Mouse (Mus musculus) liver, adult 2 months (tissue): ENCODE results near the gene Gm20388. TPM values are rescaled to one million over a fixed set of nuclear protein-coding genes. Genes with fewer than 3 reads are reported as not detected.
"Not testable (repeated sequence)": the region's sequence is repeated elsewhere in the genome, so short reads cannot be mapped to it uniquely, and the experiment has no call there.

ENCODE experiments used
- DNase-seq: peaks from one replicate; pipeline ENCODE4 v3.0.0-alpha.2; 2011; ENCODE audit warnings: low read depth, low spot score; ENCODE audit errors: extremely low read depth
- H3K27ac ChIP-seq: fragments of 200-500 bp; replicated peaks from 2 replicates; pipeline ENCODE4 v1.5.1; 2012; ENCODE audit warnings: low read depth, mild to moderate bottlenecking, control low read depth, inconsistent platforms, low read length; ENCODE audit not compliant: insufficient read depth
- H3K27me3 ChIP-seq: fragments of 200-500 bp; 2 replicates; pipeline ENCODE4 v1.6.1; 2012; ENCODE audit warnings: mild to moderate bottlenecking, moderate library complexity, low read length, inconsistent platforms; ENCODE audit not compliant: control insufficient read depth, insufficient read depth
- H3K36me3 ChIP-seq: fragments of 200-500 bp; 2 replicates; pipeline ENCODE4 v1.6.1; 2012; ENCODE audit warnings: low read length, inconsistent platforms; ENCODE audit not compliant: control insufficient read depth, insufficient read depth
- H3K4me1 ChIP-seq: fragments of 200-500 bp; 2 replicates; pipeline ENCODE4 v1.6.1; 2011; ENCODE audit warnings: low read length; ENCODE audit not compliant: control insufficient read depth, insufficient read depth
- H3K4me3 ChIP-seq: fragments of 200-500 bp; 2 replicates; pipeline ENCODE4 v1.5.1; 2011; ENCODE audit warnings: low read depth, mild to moderate bottlenecking, control low read depth, low read length, moderate library complexity; ENCODE audit not compliant: insufficient read depth
- H3K79me2 ChIP-seq: fragments of 200-500 bp; 2 replicates; pipeline ENCODE4 v1.6.1; 2012; ENCODE audit warnings: inconsistent platforms, mild to moderate bottlenecking, low read length, moderate library complexity; ENCODE audit not compliant: control insufficient read depth, insufficient read depth
- H3K9ac ChIP-seq: fragments of 200-500 bp; 2 replicates; pipeline ENCODE4 v1.6.1; 2012; ENCODE audit warnings: low read depth, mild to moderate bottlenecking, control low read depth, inconsistent platforms, low read length
- CTCF ChIP-seq: fragments of 200-500 bp; IDR thresholded peaks from 2 replicates; pipeline ENCODE4 v1.5.1; 2011; ENCODE audit warnings: low read depth, low read length, control low read depth
- POLR2A ChIP-seq: fragments of 200-500 bp; IDR thresholded peaks from 2 replicates; pipeline ENCODE4 v1.6.1; 2011; ENCODE audit warnings: low read length, control low read depth; ENCODE audit not compliant: insufficient read depth; ENCODE audit errors: extremely low read depth
- WGBS: fragments of 180-500 bp; shearing (Covaris S2); methylation state at CpG from one replicate; pipeline ENCODE4 v1.1.7; 2018; 5-methylcytosine and 5-hydroxymethylcytosine counted together
- polyA plus RNA-seq: library from polyadenylated mRNA; depleted of rRNA; stranded (reverse); fragments of >200 nt; gene quantifications from 2 replicates; pipeline ENCODE4 v1.2.3, GENCODE M21; 2012
- total RNA-seq: library from RNA; depleted of rRNA; stranded (reverse); fragments of >200 nt; gene quantifications from 2 replicates; pipeline ENCODE4 v1.2.3, GENCODE M21; 2014

The Gm20388 gene
- total and polyA plus RNA-seq, 2 experiments = 6.4 to 19.9 TPM

- H3K27ac ChIP-seq = no peak overlapping the region
- H3K36me3 ChIP-seq = no peaks in the 10 kb centered on the region
- TF ChIP-seq CTCF = no peak
- TF ChIP-seq POLR2A = no peak
- H3K79me2 ChIP-seq = peaks cover 22% of the 10 kb centered on the region
- no peak overlapping the region for H3K9ac ChIP-seq
- DNase-seq = no peak
- H3K4me1 ChIP-seq = peaks cover 19% of the 10 kb centered on the region
- H3K27me3 ChIP-seq = no peaks in the 10 kb centered on the region
- H3K4me3 ChIP-seq = no peak overlapping the region
- 92% methylated on average over 4 of the region's 4 CpGs for WGBS
These were observed 1743.5 kb downstream of the Gm20388 start for GRCm38 (mm10) chr8:121654131-121654530.

- TF ChIP-seq CTCF = no peak
- TF ChIP-seq POLR2A = no peak
- no peaks in the 10 kb centered on the region for H3K27me3 ChIP-seq
- no peak overlapping the region for H3K9ac ChIP-seq
- WGBS = 95% methylated on average over 14 of the region's 14 CpGs
- DNase-seq = no peak
- peaks cover 18% of the 10 kb centered on the region for H3K79me2 ChIP-seq
- H3K4me3 ChIP-seq = no peak overlapping the region
- no peak overlapping the region for H3K27ac ChIP-seq
- peaks cover 15% of the 10 kb centered on the region for H3K4me1 ChIP-seq
- no peaks in the 10 kb centered on the region for H3K36me3 ChIP-seq
These were observed 1744.4 kb downstream of the Gm20388 start for GRCm38 (mm10) chr8:121654966-121655494.

GRCm38 (mm10) chr8:121660602-121661001 lies 1750.0 kb downstream of the Gm20388 start:
- DNase-seq = no peak
- Histone ChIP-seq H3K4me1 (peaks cover 8% of the 10 kb centered on the region; the same call in 1 of the 2 replicates), H3K4me3 (no peak overlapping the region), H3K9ac (no peak overlapping the region), H3K27me3 (no peaks in the 10 kb centered on the region), H3K79me2 (no peaks in the 10 kb centered on the region), H3K36me3 (no peaks in the 10 kb centered on the region), H3K27ac (no peak overlapping the region)
- 55% methylated on average over 15 of the region's 15 CpGs for WGBS
- TF ChIP-seq CTCF = no peak
- TF ChIP-seq POLR2A = no peak

GRCm38 (mm10) chr8:121661631-121662357 lies 1751.2 kb downstream of the Gm20388 start:
- H3K9ac ChIP-seq = no peak overlapping the region
- no peaks in the 10 kb centered on the region for H3K27me3 ChIP-seq
- no peak for TF ChIP-seq CTCF
- TF ChIP-seq POLR2A = no peak
- H3K4me1 ChIP-seq = peaks cover 9% of the 10 kb centered on the region; the same call in 1 of the 2 replicates
- peak; percentile 84 for DNase-seq
- H3K36me3 ChIP-seq = no peaks in the 10 kb centered on the region
- H3K27ac ChIP-seq = no peak overlapping the region
- no peak overlapping the region for H3K4me3 ChIP-seq
- 34% methylated on average over 18 of the region's 18 CpGs for WGBS
- H3K79me2 ChIP-seq = no peaks in the 10 kb centered on the region

- no peaks in the 10 kb centered on the region for H3K36me3 ChIP-seq
- 94% methylated on average over 12 of the region's 12 CpGs for WGBS
- H3K4me3 ChIP-seq = no peak overlapping the region
- H3K9ac ChIP-seq = no peak overlapping the region
- no peak for DNase-seq
- H3K27ac ChIP-seq = no peak overlapping the region
- TF ChIP-seq POLR2A (no peak), CTCF (no peak)
- no peaks in the 10 kb centered on the region for H3K79me2 ChIP-seq
- H3K4me1 ChIP-seq = peaks cover 9% of the 10 kb centered on the region; the same call in 1 of the 2 replicates
- H3K27me3 ChIP-seq = no peaks in the 10 kb centered on the region
These were observed 1752.5 kb downstream of the Gm20388 start for GRCm38 (mm10) chr8:121663101-121663500.

- H3K27ac ChIP-seq = peak overlapping the region; percentile 26
- no peak for TF ChIP-seq CTCF
- no peak for TF ChIP-seq POLR2A
- no peak for DNase-seq
- H3K79me2 ChIP-seq = no peaks in the 10 kb centered on the region
- peak overlapping the region; percentile 16 for H3K9ac ChIP-seq
- H3K4me1 ChIP-seq = peaks cover 9% of the 10 kb centered on the region; the same call in 1 of the 2 replicates
- no peaks in the 10 kb centered on the region for H3K36me3 ChIP-seq
- peak overlapping the region; percentile 30; the same call in 1 of the 2 replicates for H3K4me3 ChIP-seq
- WGBS = 6% methylated on average over 16 of the region's 16 CpGs
- H3K27me3 ChIP-seq = no peaks in the 10 kb centered on the region
These were observed 1754.7 kb downstream of the Gm20388 start for GRCm38 (mm10) chr8:121665329-121665728.

- H3K4me3 ChIP-seq, H3K79me2 ChIP-seq, H3K9ac ChIP-seq, H3K27ac ChIP-seq, H3K36me3 ChIP-seq, H3K4me1 ChIP-seq, H3K27me3 ChIP-seq, DNase-seq: not testable (repeated sequence)
- 91% methylated on average over 9 of the region's 9 CpGs for WGBS
These were observed 1757.4 kb downstream of the Gm20388 start for GRCm38 (mm10) chr8:121667936-121668500.
